Mouse (Mus musculus) spleen, adult 12 weeks (tissue): ENCODE data around the gene Acaca.

Experiments
- DNase-seq: peaks from one replicate; pipeline ENCODE4 v3.0.0; 2022; ENCODE audit warnings: low spot score

The Acaca gene

DNA sequence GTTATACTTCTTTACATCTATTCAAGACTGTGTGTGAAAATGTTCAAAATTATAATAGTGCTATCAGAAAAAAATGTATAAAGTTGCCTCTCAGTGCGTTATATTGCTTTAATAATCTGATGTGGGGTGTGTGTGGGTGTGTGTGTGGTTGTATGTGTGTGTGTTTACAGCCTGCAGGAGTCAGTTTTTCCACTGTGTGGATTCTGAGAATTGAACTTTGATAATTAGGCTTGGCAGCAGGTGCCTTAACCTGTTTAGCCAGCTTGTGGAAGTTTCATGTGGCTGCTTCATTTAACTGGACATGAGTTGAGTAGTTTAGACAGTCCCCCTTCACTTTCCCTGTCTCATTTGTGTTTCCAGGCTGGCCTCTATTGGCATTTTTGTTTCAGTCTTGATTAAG, 117.9 kb downstream of the Acaca start:
- no peak for DNase-seq

DNA sequence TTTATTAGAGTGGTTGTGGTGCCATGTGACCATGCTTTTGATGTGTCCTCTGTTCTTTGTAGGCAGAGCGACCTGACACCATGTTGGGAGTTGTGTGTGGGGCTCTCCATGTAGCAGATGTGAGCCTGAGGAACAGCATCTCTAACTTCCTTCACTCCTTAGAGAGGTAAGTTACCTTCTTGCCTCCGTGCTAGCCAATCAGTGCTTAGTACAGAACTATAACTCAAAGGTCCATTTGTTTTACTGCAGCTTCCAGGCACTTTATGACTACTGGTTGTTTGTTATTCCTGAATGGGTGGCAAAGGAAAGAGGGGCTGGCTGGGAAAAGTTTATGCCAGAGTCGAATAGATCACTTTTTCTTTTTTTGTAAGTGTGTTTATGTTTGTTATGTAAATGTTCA, 121.7 kb downstream of the Acaca start:
- no peak for DNase-seq

DNA sequence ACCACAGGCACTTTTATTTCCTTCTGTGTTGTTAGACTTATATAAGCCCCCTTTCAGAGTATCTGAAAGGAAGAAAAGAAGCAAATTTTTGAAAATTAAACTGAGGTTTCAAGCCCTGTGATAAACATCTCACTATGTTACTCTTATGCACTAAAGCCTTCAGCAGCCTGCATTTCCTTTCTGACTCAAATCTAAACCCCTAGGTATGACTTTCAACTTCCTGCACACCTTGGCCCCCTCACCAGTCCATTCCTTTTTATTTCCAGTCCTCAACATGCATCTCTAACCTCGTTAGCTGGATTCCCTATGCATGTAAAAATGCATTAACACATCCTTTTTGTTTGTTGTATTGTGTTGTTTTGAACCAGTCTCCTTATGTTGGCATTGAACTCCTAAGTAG, 123.0 kb downstream of the Acaca start:
- no peak for DNase-seq

DNA sequence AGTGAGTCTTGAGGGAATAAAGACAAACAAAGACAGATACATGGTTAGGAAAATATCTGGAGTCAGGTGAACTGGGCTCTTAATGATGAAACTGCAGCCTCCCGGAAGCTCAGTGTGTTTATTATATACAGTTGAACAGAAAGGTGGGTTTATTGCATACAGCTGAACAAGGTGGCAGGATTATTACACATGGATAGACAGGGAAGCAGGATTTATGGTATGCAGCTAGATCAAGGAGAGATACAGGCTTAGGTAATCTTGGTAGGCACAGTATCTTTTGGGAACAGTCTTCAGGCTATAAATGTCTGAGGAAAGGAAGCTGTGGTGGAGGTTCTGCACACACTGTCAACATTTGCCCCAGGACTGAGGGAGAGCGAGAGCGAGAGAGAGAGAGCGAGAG, 126.4 kb downstream of the Acaca start:
- DNase-seq, result no peak

DNA sequence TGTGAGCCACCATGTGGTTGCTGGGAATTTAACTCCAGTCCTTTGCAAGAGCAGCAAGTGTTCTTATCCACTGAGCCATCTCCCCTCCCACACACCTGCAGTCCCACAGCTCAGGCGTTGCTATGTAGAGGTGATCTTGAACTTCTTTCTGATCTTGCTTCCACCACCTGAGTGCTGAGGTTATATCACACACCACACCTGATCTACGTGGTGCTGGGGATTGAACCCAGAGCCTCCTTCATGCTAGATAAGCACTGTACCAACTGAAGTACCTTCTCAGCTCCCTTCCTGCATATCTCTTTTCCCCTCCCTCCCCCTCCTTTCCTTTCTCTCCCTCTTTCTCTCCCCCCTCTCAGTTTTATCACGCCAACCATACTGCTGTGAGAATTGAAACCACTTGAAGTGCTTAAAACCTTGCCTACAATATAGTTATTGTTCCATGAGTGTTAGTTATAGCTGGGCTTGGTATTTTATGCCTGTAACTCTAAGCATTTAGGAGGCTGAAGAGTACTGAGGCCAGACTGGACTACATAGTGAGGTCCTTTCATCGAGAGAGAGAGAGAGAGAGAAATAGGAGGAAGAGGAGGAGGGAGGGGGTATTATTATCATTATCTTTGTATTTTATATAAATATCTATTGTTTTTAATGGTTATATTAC, 128.7 kb downstream of the Acaca start:
- no peak for DNase-seq

DNA sequence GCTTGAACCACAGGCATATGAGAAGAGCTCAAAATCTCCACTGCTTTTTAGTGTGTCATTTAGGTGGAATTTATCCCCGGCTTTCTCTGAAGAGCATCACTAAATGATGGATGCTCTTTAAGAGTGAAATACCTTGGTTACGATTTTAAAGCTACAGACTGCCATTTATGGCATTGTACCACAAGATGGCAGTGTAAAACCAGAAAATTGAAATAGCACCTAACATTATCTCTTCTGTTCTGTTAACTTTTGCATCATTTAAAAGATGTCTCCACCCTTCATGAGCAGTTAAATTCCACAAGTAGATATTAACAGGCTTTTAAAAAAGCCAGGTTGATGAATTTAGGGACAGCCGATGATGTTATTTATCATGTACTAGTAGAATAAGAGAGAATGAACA, 135.0 kb downstream of the Acaca start:
- no peak for DNase-seq

DNA sequence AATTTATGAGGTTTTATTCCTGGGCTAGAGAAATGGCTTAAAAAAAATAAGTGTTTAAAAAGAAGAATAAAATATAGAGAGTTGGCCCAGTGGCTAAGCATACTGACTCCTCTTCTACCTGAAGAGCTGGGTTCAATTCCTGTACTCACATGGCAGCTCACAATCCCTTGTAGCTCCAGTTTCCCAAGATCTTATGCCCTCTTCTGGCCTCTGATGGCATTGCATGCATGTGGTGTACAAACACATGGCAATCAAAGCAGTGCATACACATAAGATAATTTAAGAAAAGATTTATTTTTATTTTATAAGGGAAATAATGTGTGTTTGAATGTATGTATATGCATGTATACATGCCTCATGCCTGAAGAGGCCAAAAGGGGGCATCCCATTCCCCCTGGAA, 138.6 kb downstream of the Acaca start:
- DNase-seq, result no peak

DNA sequence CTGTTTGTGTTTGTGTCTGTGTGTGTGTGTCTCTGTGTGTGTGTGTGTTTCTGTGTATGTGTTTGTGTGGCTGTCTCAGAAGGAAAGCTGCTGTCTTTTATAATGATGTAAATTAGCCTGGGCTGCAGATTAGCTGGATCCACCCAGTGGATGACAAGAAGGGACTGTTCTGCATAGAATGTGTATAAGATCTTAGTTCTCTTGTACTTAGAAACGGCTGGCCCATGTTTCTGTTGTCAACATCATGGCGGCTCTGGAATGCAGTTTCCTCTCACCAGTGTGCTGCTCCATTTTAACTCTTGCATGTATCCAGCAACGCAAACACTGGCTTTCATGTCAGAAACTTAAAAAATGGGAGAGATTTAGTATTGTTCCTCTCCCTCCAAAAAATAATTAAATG, 141.0 kb downstream of the Acaca start:
- DNase-seq, result no peak

DNA sequence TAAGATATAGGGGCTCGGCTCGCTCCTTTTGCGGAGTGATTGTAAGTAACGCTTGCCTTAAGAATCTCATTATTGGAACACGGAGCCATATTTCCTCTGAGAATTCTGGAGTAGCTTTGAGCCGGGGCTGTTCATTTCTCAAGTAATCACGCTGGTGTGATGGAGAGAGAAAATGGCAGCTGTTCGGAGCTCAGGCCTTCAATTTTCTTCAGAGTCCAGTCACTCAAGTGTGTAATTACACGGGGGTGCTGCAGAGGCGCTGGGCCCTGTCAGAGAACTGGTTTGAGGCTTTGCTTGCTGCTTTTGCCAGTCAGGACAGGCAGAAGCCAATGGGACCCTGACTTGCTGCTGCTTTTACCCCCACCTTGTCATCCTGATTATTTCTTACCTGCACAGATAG, 142.5 kb downstream of the Acaca start:
- DNase-seq, result no peak

DNA sequence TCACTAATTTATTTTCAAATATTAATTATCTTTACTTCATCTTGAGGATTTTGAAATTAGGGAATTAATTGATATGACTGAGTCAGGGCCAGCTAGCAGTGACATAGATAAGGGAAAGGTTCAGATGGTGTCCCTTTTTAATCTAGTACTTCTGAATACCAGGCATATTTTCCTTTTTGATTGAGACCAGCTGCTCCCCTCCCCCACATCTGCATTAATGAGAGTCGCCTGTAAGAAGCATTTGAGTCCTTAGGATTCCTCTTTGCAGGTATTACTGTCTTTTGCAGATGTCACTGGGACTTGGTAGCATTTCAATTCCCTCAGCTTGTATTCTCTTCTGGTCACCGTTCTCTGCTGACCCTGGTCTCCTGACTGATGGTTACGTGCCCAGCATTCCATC, 143.1 kb downstream of the Acaca start:
- DNase-seq, result no peak

DNA sequence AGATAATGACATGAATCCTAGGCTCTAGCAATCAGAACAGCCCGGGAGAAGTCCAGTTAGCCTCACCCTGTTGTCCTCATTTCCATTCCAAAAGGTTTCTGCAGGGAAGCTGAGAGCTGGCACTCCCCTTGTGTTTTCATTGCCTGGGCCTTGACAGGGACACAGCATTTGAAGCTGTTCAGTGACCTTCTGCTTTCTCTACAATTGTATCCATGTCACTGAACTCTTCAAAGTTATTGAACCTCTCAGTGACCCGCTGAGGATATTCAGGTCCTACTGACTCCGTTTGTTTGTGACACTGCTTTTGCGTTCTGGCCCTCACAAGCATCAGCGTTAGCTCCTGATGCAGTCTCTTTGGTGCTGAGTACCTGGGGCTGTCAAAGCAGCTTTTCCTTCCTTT, 147.5 kb downstream of the Acaca start:
- no peak for DNase-seq

DNA sequence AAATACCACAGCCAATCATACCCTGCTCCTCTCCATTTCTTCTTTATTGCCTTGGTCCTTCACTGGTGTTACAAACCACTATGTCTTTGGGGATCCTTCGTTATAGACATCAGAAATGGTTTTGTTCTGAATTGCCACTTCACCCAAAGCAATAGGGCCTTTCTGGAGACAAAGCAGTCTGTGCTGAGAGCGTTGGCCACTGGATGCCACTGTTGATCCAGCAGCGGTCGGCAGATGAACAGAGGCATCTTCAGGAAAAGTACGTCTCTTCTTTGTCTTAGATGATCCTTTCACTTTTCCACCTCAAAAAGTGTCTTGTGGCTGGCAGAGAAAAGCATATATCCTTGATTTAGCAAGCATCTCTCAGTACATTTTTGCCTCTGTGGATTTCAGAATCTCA, 151.8 kb downstream of the Acaca start:
- no peak for DNase-seq

DNA sequence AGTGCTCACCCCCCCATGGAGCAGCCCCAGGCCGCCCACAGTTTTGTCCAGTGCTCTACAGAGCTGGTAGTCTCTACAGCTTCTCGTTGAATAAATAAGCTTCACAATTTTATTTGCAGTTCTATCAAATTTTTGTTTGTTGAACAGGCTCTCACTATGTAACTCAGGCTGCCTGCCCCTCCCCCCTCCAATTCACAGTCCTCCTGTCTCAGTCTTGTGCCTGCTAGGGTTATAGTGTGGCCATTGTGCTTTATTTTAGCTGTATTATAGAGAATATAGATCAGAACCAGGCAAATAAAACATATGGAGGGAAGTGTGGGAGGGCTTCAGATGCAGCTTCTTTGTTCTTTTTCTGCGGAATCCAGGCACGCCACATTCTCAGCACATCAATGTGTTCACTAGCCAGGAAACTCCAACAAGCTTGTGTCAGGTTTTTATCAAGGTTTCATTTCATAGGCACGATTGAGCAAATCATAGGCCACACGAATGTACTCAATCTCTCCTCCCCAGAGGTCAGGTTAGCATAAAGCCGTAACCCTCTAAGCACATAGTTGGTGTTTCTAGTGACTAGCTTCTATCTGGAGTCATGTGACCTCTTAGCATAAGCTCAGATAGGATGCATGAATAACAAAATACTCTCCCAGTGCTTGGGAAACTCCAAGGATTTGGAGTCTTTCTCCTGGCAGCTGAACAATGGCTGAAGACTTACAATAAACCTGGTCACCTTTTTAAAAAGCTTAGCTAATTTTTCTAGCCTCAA, 153.7 kb downstream of the Acaca start:
- no peak for DNase-seq

DNA sequence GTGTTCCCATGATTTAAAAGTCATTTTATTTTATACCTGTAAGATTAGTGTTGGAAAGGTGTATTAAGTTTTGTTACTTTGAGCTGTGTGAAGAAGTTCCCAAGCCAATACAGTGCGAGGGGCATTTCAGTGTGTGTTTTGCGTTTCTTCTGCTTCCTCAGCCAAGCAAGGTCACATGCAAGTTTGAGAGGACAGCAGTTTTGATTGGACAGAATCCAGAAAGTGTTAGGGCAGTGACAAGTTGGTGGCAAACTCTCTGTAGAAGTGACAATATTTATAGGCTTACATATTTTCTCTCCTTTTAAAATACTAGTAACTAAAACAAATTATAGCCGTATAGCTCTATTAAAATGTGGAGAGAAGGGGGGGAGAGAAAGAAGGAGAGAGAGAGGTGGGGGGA, 161.3 kb downstream of the Acaca start:
- no peak for DNase-seq

DNA sequence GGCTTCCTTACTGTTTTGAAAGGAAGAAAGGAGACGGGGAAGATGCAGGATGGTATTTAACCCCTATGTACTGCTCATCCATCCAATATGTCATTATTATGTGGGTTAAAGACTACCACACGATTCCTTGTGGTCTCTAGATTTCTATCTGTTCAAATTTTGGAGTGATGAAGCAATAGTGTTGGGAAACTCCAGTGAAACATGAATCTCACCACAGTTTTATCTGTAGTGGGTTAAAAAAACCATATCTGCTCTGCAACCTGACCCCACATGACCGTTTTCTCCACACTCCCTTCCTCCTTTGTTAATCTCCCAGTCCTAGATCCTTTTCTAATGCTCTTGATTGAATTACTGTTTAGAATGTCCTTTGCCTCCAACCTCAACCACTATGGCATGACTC, 163.1 kb downstream of the Acaca start:
- DNase-seq, result no peak

DNA sequence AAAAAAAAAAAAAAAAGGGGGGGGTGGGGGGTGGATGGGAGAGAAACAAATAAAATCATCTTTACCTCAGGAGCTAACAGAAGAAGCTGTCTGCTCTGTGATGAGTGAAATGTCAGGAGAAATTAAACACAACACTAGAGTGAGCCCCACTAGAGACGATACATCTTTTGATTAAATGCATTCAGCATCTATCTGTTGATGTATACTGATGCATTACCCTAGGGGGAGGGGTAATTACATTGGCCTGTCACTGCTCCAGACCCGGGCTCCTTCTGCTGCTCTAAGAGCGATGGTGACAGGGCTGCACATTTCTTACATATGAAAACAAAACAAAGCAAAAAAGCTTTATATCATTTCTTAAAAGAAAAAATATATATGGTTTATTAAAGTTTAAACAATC, 163.8 kb downstream of the Acaca start:
- DNase-seq, result no peak

DNA sequence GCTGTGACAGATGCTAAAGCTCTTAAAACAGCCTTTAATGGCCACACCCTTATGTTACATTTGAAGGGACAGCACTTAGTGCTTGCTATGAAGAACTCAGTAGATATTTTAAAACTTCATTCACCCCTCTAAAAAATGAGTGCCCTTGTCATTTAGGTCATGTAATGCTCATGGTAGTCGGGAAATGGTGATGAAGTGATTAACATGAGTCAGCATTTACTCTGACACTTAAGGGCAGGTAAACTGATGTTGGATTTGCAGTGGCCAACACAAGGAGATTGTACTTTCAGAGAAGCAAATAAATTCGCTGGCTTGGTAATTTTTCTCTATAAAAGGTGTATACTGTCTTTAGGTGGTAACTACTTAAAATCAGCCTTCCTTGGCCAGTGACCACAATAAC, 166.9 kb downstream of the Acaca start:
- DNase-seq, result no peak

DNA sequence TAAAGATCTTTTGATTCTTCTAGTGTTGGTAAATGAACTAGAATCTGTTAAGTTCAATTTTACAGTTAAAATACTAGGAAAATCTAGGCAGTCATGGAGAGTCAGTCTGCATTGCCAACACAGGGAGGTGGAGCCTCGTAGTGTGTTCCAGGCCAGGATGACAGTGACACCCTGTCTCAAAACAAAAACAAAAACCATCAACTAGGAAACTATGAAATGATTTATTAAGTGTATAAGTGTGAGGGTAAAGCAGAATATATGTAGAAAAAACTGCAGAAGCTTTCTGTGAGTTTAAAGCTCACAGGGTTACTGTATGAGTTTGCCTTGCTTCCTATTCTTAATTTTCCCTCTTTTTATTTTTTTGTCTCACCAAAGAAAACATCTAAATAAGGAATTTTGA, 176.0 kb downstream of the Acaca start:
- DNase-seq, result no peak

DNA sequence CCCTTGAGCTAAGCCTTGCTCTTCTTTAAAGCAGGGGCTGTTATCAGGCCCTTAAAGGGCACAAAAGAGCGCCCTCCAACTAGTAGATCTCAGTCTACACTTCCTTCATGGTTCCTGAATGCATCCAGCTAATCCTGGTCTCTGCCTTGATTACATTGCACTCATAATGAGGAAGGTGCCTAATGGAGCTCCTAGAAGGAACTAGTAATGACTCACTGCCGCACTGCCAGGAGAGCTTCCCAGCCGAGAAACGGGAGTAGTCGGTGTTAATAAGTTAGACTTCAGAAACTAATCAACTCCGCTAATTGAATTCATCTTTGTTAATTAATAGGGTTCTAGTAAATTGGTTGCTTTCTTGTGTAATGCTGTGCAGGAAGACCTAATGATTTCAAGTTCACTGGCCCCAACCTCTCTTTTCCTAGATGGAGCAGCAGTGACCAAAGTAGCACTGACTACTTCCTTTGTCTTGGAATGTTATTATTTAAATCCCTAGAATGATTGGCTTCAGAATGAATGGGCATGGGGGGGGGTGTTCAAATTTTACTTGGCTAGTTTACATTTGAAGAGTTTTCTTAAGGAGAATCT, 176.8 kb downstream of the Acaca start:
- DNase-seq, result no peak

DNA sequence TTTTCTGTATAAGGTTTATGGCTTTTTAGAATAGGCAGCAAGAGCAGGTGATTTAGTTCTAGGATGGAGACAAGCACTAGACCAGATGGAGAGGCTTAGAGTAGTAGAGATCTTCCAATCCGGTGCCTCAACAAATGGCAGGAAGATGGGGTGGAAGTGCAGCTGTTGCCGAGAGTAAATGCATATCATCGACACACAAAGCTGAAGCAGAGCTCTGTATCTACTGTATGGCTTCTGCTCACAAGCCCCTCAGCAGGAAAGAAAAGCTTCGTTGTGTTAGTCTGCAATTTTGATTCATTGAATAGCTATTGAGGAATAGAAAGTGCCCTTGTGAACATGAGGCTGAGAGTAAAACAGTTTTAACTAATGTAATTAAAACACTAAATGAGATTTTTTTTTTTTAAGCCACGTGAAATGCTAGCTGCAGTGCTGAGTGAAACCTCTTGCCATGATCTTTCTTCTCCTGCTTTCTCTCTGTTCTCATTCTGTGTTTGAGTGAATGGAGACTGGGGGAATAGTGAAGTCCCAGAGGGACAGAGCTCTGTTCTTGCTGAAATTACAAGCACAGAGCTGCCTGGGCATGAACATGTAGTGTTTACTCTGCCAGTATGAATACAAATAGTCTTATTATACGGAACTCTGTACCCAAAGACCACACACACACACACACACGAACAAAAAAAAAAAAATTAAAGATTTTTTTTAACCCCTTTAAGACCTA, 194.7 kb downstream of the Acaca start:
- no peak for DNase-seq

DNA sequence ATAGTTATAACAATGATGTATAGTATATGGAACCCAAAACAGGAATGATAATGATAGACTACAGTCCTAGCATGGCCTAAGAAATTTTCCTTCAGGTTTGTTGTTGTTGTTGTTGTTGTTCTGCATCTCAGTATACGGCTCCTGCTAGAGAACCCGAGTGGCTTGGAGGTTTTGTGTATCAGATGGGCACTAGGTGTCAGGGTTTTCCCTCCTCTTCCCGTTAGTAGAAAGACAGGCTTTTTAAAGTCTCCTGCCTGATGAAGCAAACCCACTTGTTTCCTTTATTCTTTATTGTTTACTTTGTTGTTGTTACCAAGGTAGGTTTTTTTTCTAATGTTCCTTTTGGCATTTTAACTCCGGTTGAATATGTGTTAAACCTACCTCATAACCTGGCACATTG, 197.6 kb downstream of the Acaca start:
- DNase-seq, result no peak

DNA sequence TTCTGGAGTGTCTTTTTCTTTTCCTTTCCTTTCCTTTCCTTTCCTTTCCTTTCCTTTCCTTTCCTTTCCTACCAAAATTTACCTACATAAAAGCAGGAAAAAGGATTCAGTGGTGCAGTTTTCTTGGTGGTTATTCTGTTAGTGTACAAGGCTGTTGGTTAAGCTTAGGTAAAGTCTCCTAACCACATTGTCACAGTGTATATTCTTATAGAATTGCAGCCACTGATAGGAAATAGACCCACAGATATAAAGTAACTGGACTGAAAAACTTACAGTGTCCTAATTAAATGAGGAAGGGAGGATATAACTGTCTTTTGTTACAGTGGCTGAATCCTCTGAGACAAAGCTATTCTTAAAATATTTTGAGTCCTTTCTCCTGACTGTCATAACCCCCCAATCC, 202.9 kb downstream of the Acaca start:
- no peak for DNase-seq

DNA sequence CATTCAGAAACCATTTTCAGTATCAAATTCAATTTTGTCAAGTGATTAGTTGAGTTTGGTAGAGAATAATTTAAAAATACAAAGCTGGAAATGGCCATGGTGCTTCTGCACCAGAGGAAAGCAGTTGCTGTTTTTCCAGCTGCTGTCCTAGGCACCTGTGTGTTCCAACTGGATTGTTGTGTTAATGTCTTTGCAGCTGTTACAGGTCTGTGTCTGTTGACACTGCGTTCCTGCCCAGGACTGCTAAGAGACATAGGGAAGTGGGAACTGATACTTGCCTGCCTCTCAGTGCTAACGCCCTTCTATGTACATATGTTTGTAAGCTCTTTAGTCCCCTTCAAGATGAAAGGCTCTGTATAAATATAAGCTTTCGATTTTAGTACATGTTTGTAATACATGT, 203.4 kb downstream of the Acaca start:
- DNase-seq, result no peak
